Mouse (Mus musculus) liver, embryonic 14.5 days (tissue): ENCODE data around the gene Agap1.

Experiments used
- CTCF ChIP-seq: IDR thresholded peaks from 2 replicates; pipeline ENCODE4 v1.5.1; 2016; ENCODE audit warnings: antibody characterized with exemption, low read depth, control low read depth
- EP300 ChIP-seq: IDR thresholded peaks from 2 replicates; pipeline ENCODE4 v1.6.1; 2016; ENCODE audit warnings: antibody characterized with exemption, low read depth

GRCm38 (mm10) chr1:89667387-89667786 is 212.8 kb downstream of the Agap1 start:
- no peak for TF ChIP-seq CTCF
- TF ChIP-seq EP300, result no peak
